19 mouse cellular contexts compared by ENCODE assay signal in the genomic region with DNA sequence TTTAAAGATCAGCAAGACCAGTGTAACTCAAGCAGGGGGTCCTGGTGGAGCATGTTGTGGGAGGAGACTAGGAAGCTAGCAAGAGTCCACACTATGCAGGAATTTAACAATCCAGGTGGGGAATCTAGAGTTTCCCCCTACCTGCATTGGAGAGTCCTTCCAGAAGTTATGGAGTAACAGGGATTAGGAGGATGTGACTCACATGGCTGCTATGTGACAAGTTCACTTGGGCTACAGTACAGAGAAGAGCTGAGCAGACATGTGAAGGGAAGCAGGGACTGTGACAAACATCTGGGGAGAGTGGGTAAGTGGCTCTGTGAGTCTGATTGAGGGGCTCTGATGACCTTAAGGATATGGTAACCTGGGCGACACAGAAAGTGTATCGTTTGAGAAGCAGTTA.
"Had no signal": no experiment of that assay in that cellular context is flagged by ENCODE, and none has a peak within 500 bp of the region (broad histone marks: within the 10 kb centered on the region; RNA-seq: fewer than 3 reads in every experiment).

No protein-coding gene starts in this region.

- H3K27me3 ChIP-seq: midbrain, embryonic 12.5 days; neural tube, embryonic 13.5 days; neural tube, embryonic 15.5 days had no signal

- ATAC-seq: midbrain, embryonic 16.5 days had no signal

- H3K4me2 ChIP-seq: lung, embryonic 14.5 days; midbrain, embryonic 12.5 days; neural tube, embryonic 13.5 days; neural tube, embryonic 15.5 days had no signal

- H3K9ac ChIP-seq: lung, embryonic 14.5 days; midbrain, embryonic 12.5 days; neural tube, embryonic 13.5 days; neural tube, embryonic 15.5 days had no signal

- H3K4me3 ChIP-seq: midbrain, embryonic 10.5 days; midbrain, embryonic 12.5 days; myocyte; neural tube, embryonic 13.5 days; neural tube, embryonic 15.5 days had no signal

- H3K4me1 ChIP-seq: midbrain, embryonic 12.5 days had no signal

- H3K36me3 ChIP-seq: midbrain, embryonic 10.5 days; midbrain, embryonic 12.5 days; neural tube, embryonic 13.5 days; neural tube, embryonic 15.5 days had no signal

- H3K27ac ChIP-seq: midbrain, embryonic 10.5 days; midbrain, embryonic 12.5 days; neural tube, embryonic 13.5 days; neural tube, embryonic 15.5 days had no signal

- H3K9me3 ChIP-seq: midbrain, embryonic 10.5 days; midbrain, embryonic 12.5 days; neural tube, embryonic 13.5 days; neural tube, embryonic 15.5 days had no signal

- DNase-seq: lung, adult 18-20 months; lung, embryonic 14.5 days; lung, postnatal 10 days; lung, postnatal 4 days; midbrain, embryonic 14.5 days; retina, postnatal 1 day; right cerebral cortex, adult 18-20 months; right cerebral cortex, postnatal 25 days; right cerebral cortex, postnatal 4 days; spleen, adult 18-20 months; thymus, adult 18-20 months; thymus, postnatal 14 days; thymus, postnatal 36 days had no signal
